Mouse (Mus musculus): ENCODE measurements at regions not wholly inside any gene's neighbourhood (a gene's known extent, or its start where the extent isn't known, plus 50 kb on each side); places are given as distances from the start of the nearest gene placed in this dataset.

DNA sequence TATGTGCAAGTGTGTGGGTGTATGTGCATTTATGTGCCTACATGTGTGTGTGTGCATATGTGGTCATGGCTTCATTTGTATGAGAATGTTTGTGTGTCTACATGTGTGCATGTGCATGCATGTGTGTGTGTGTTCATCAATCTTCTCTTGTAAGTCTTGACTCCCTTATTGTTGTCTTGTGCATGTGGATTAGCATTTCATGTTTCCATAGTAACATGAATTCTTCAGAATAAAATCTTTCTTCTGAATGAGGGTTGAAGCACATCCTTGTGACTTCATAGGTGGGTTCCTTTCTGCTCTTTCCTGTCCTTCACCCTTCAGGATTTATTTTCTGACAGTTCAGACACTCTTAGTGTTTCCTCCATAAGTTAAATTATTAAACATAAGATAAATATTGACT is 814.8 kb downstream of the Car8 start:
- H3K9ac ChIP-seq (replicated peaks; ENCODE audit: low read depth, low read length): no peak overlapping the region
- no peaks in the 10 kb centered on the region for H3K4me1 ChIP-seq (ENCODE audit: control insufficient read depth, insufficient read depth)
- no peak for TF ChIP-seq EP300 (IDR thresholded peaks at IDR 0.05; ENCODE audit: low read depth)
- TF ChIP-seq CTCF (IDR thresholded peaks at IDR 0.05; ENCODE audit: low read depth): no peak
- H3K27ac ChIP-seq (ENCODE audit: low read depth): no peak overlapping the region
- DNase-seq (ENCODE audit: low spot score) (no peak), ATAC-seq (ENCODE audit: insufficient read depth, low read depth) (no peak)
- no peak overlapping the region for H3K4me3 ChIP-seq (ENCODE audit: low read depth, low read length)
- no peaks in the 10 kb centered on the region for H3K36me3 ChIP-seq (replicated peaks; ENCODE audit: control insufficient read depth, insufficient read depth, low read length)
- H3K9me3 ChIP-seq (replicated peaks; ENCODE audit: control insufficient read depth, low read length): no peaks in the 10 kb centered on the region
- no peak overlapping the region for H3K4me2 ChIP-seq (ENCODE audit: low read depth, low read length)
- H3K27me3 ChIP-seq (ENCODE audit: control insufficient read depth, insufficient read depth, low read length): no peaks in the 10 kb centered on the region

GRCm38 (mm10) chr4:7423204-7423603 is 815.6 kb downstream of the Car8 start:
- TF ChIP-seq CTCF (IDR thresholded peaks at IDR 0.05; ENCODE audit: low read depth): no peak
- TF ChIP-seq EP300 (IDR thresholded peaks at IDR 0.05; ENCODE audit: low read depth): no peak
- 51% methylated on average over 4 of the region's 4 CpGs for WGBS

DNA sequence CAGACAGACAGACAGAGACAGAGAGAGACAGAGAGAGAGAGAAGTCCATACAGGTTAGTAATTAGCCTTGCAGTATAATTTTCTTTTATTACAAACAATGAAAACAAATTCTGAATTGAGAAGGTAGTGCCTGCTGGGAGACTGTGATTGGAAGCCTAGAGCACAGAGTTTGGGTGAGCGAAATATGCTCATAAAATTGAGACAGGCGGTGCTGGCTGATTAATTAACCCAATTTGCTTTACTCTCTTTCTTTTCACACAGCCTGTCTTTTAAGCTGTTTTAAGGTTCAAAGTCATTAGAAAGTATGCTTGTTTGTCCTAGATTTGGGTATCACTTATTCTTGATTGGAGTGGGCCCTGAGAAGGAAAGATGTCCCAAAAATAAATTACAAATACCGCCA is 816.1 kb downstream of the Car8 start:
- H3K4me2 ChIP-seq (ENCODE audit: low read depth, low read length): no peak overlapping the region
- H3K27me3 ChIP-seq (ENCODE audit: control insufficient read depth, insufficient read depth, low read length): no peaks in the 10 kb centered on the region
- ATAC-seq (ENCODE audit: insufficient read depth, low read depth) (no peak), DNase-seq (ENCODE audit: low spot score) (no peak)
- H3K27ac ChIP-seq (ENCODE audit: low read depth): no peak overlapping the region
- H3K4me1 ChIP-seq (ENCODE audit: control insufficient read depth, insufficient read depth): no peaks in the 10 kb centered on the region
- H3K9ac ChIP-seq (replicated peaks; ENCODE audit: low read depth, low read length): no peak overlapping the region
- WGBS: 96% methylated on average over 3 of the region's 3 CpGs
- H3K9me3 ChIP-seq (replicated peaks; ENCODE audit: control insufficient read depth, low read length): no peaks in the 10 kb centered on the region
- H3K4me3 ChIP-seq (ENCODE audit: low read depth, low read length): no peak overlapping the region
- no peaks in the 10 kb centered on the region for H3K36me3 ChIP-seq (replicated peaks; ENCODE audit: control insufficient read depth, insufficient read depth, low read length)
- TF ChIP-seq CTCF (IDR thresholded peaks at IDR 0.05; ENCODE audit: low read depth) (no peak), EP300 (IDR thresholded peaks at IDR 0.05; ENCODE audit: low read depth) (no peak)

More at GRCm38 (mm10) chr4:7423204-7423603, 815.6 kb downstream of the Car8 start:
- Histone ChIP-seq H3K27me3 (ENCODE audit: control insufficient read depth, insufficient read depth, low read length) (no peaks in the 10 kb centered on the region), H3K4me3 (ENCODE audit: low read depth, low read length) (no peak overlapping the region), H3K36me3 (replicated peaks; ENCODE audit: control insufficient read depth, insufficient read depth, low read length) (no peaks in the 10 kb centered on the region), H3K4me1 (ENCODE audit: control insufficient read depth, insufficient read depth) (no peaks in the 10 kb centered on the region), H3K4me2 (ENCODE audit: low read depth, low read length) (no peak overlapping the region), H3K9me3 (replicated peaks; ENCODE audit: control insufficient read depth, low read length) (no peaks in the 10 kb centered on the region), H3K27ac (ENCODE audit: low read depth) (no peak overlapping the region), H3K9ac (replicated peaks; ENCODE audit: low read depth, low read length) (no peak overlapping the region)
- ATAC-seq (ENCODE audit: insufficient read depth, low read depth) (no peak), DNase-seq (ENCODE audit: low spot score) (no peak)

- 42% methylated on average over 2 of the region's 2 CpGs for WGBS
- H3K9ac ChIP-seq (replicated peaks; ENCODE audit: low read depth, low read length): no peak overlapping the region
- ATAC-seq (ENCODE audit: insufficient read depth, low read depth) (no peak), DNase-seq (ENCODE audit: low spot score) (no peak)
- H3K36me3 ChIP-seq (replicated peaks; ENCODE audit: control insufficient read depth, insufficient read depth, low read length): no peaks in the 10 kb centered on the region
- H3K27ac ChIP-seq (ENCODE audit: low read depth): no peak overlapping the region
- H3K27me3 ChIP-seq (ENCODE audit: control insufficient read depth, insufficient read depth, low read length): no peaks in the 10 kb centered on the region
- no peaks in the 10 kb centered on the region for H3K4me1 ChIP-seq (ENCODE audit: control insufficient read depth, insufficient read depth)
- TF ChIP-seq EP300 (IDR thresholded peaks at IDR 0.05; ENCODE audit: low read depth) (no peak), CTCF (IDR thresholded peaks at IDR 0.05; ENCODE audit: low read depth) (no peak)
- no peaks in the 10 kb centered on the region for H3K9me3 ChIP-seq (replicated peaks; ENCODE audit: control insufficient read depth, low read length)
- H3K4me3 ChIP-seq (ENCODE audit: low read depth, low read length): no peak overlapping the region
- no peak overlapping the region for H3K4me2 ChIP-seq (ENCODE audit: low read depth, low read length)
Measured at GRCm38 (mm10) chr4:7414301-7414700, 824.5 kb downstream of the Car8 start.

DNA sequence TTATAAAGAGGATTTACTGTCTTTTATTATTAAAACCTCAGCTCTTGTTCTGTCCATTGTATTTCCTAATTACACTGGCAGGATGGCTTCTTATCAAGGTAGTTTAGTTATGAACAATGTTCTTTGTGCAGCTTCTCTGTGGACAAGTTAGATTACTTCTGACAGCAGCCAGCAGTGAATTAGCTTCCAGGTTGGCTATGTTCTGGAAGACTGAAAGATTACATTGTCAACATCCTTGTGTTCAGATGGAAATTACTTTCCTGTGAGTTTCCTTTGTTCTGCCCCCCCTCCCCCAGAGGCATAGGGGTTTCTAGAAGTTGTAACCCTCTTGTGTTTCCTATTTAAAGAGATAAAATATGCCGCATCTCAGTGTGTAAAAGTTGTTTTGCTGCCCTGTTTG is 846.1 kb downstream of the Car8 start:
- Histone ChIP-seq H3K4me3 (ENCODE audit: low read depth, low read length) (no peak overlapping the region), H3K4me2 (ENCODE audit: low read depth, low read length) (no peak overlapping the region), H3K9me3 (replicated peaks; ENCODE audit: control insufficient read depth, low read length) (no peaks in the 10 kb centered on the region), H3K9ac (replicated peaks; ENCODE audit: low read depth, low read length) (no peak overlapping the region), H3K27ac (ENCODE audit: low read depth) (no peak overlapping the region), H3K27me3 (ENCODE audit: control insufficient read depth, insufficient read depth, low read length) (no peaks in the 10 kb centered on the region), H3K4me1 (ENCODE audit: control insufficient read depth, insufficient read depth) (no peaks in the 10 kb centered on the region), H3K36me3 (replicated peaks; ENCODE audit: control insufficient read depth, insufficient read depth, low read length) (no peaks in the 10 kb centered on the region)
- ATAC-seq (ENCODE audit: insufficient read depth, low read depth) (no peak), DNase-seq (ENCODE audit: low spot score) (no peak)
- WGBS: 42% methylated on average over 1 of the region's 1 CpGs
- TF ChIP-seq CTCF (IDR thresholded peaks at IDR 0.05; ENCODE audit: low read depth): no peak
- no peak for TF ChIP-seq EP300 (IDR thresholded peaks at IDR 0.05; ENCODE audit: low read depth)

DNA sequence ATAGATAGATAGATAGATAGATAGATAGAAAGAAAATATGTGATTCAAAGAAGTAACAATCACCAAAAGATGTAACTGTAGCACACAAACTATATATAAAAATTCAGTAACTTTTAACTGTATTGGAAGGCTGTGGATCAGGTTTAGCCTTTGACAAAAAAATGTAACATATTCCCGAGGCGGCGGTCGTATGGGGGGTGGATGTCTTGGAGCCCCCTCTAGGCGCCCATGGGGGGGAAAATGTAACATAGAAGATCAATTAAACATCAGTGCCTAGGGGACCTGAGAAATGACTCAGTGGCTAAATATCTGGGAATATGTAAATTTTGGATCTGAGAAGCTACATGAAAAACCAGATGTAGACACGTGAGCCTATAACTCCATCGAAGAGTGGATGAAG is 847.2 kb downstream of the Car8 start:
- no peak for ATAC-seq (ENCODE audit: insufficient read depth, low read depth)
- Histone ChIP-seq H3K27me3 (ENCODE audit: control insufficient read depth, insufficient read depth, low read length) (no peaks in the 10 kb centered on the region), H3K4me1 (ENCODE audit: control insufficient read depth, insufficient read depth) (no peaks in the 10 kb centered on the region), H3K9me3 (replicated peaks; ENCODE audit: control insufficient read depth, low read length) (no peaks in the 10 kb centered on the region), H3K9ac (replicated peaks; ENCODE audit: low read depth, low read length) (no peak overlapping the region), H3K4me3 (ENCODE audit: low read depth, low read length) (no peak overlapping the region), H3K4me2 (ENCODE audit: low read depth, low read length) (no peak overlapping the region), H3K36me3 (replicated peaks; ENCODE audit: control insufficient read depth, insufficient read depth, low read length) (no peaks in the 10 kb centered on the region), H3K27ac (ENCODE audit: low read depth) (no peak overlapping the region)
- WGBS: 77% methylated on average over 7 of the region's 7 CpGs
- TF ChIP-seq EP300 (IDR thresholded peaks at IDR 0.05; ENCODE audit: low read depth): no peak
- TF ChIP-seq CTCF (IDR thresholded peaks at IDR 0.05; ENCODE audit: low read depth): no peak
- DNase-seq (ENCODE audit: low spot score): peak; percentile 54

All from heart, postnatal 0 days (tissue).